Mouse (Mus musculus) midbrain, embryonic 13.5 days (tissue): Measurements from ENCODE around the gene Nrg4. TPM values are rescaled to one million over a fixed set of nuclear protein-coding genes. Genes with fewer than 3 reads are reported as not detected.
A peak's percentile ranks its signal among the peaks of the same experiment; 100 is the strongest.

Source experiments
- ATAC-seq: fragments of 200-750 bp; cut with Nextera tagmentation; 2 replicates; pipeline ENCODE4 v1.8.0; 2017; ENCODE audit warnings: mild to moderate bottlenecking, moderate TSS enrichment, moderate library complexity
- H3K27ac ChIP-seq: fragments of 300-500 bp; sonication (generic); 2 replicates; pipeline ENCODE4 v1.5.1; 2015; ENCODE audit warnings: inconsistent platforms, mild to moderate bottlenecking, moderate library complexity
- H3K27me3 ChIP-seq: fragments of 300-500 bp; sonication (generic); 2 replicates; pipeline ENCODE4 v1.6.1; 2015; ENCODE audit warnings: mild to moderate bottlenecking, inconsistent platforms
- H3K36me3 ChIP-seq: fragments of 300-500 bp; sonication (generic); 2 replicates; pipeline ENCODE4 v1.6.1; 2015; ENCODE audit warnings: mild to moderate bottlenecking, inconsistent platforms
- H3K4me1 ChIP-seq: fragments of 300-500 bp; sonication (generic); replicated peaks from 2 replicates; pipeline ENCODE4 v1.6.1; 2015; ENCODE audit warnings: inconsistent platforms
- H3K4me2 ChIP-seq: fragments of 300-500 bp; sonication (generic); replicated peaks from 2 replicates; pipeline ENCODE4 v1.6.1; 2015; ENCODE audit warnings: moderate library complexity, mild to moderate bottlenecking, inconsistent platforms
- H3K4me3 ChIP-seq: fragments of 300-500 bp; sonication (generic); replicated peaks from 2 replicates; pipeline ENCODE4 v1.5.1; 2015; ENCODE audit warnings: mild to moderate bottlenecking, inconsistent platforms
- H3K9ac ChIP-seq: fragments of 300-500 bp; sonication (generic); replicated peaks from 2 replicates; pipeline ENCODE4 v1.6.1; 2015; ENCODE audit warnings: mild to moderate bottlenecking, inconsistent platforms
- H3K9me3 ChIP-seq: fragments of 300-500 bp; sonication (generic); 2 replicates; pipeline ENCODE4 v1.6.1; 2016; ENCODE audit warnings: mild to moderate bottlenecking, inconsistent platforms
- WGBS: fragments of 180-500 bp; shearing (Covaris S2); methylation state at CpG from one replicate; pipeline ENCODE4 v1.1.7; 2015; 5-methylcytosine and 5-hydroxymethylcytosine counted together
- polyA plus RNA-seq: library from polyadenylated mRNA; unstranded; fragments of >200 nt; fragmentation: Nextera tagmentation; extraction: Ambion mirVana; gene quantifications from 2 replicates; pipeline ENCODE4 v1.2.1, GENCODE M21; 2015

Gene Nrg4
- polyA plus RNA-seq: 1.5 and 1.9 TPM in 2 replicates

GRCm38 (mm10) chr9:55326515-55327233 is at the start of gene Nrg4, which contains the start of gene Tmem266:
TSS of gene Nrg4 (minus strand) at chr9:55326844.
TSS of gene Tmem266 (plus strand) at chr9:55326913.
- H3K4me2 ChIP-seq: peak within 1 kb of the TSS; percentile 72
- peak within 1 kb of the TSS; percentile 74 for H3K27ac ChIP-seq
- H3K36me3 ChIP-seq: no peaks in the 10 kb centered on the region
- peaks cover 42% of the 10 kb centered on the region for H3K27me3 ChIP-seq
- H3K9ac ChIP-seq: peak within 1 kb of the TSS; percentile 84
- H3K4me3 ChIP-seq: peak within 1 kb of the TSS; percentile 73
- H3K9me3 ChIP-seq: no peaks in the 10 kb centered on the region
- peaks cover 17% of the 10 kb centered on the region for H3K4me1 ChIP-seq
- ATAC-seq: peak; percentile 93
- WGBS: under 1% methylated on average over 51 of the region's 82 CpGs

GRCm38 (mm10) chr9:55371908-55372307 is 45.3 kb upstream of the Nrg4 start:
- Histone ChIP-seq H3K4me3 (no peak overlapping the region), H3K9me3 (no peaks in the 10 kb centered on the region), H3K4me2 (no peak overlapping the region), H3K4me1 (no peaks in the 10 kb centered on the region), H3K27ac (no peak overlapping the region), H3K9ac (no peak overlapping the region), H3K27me3 (no peaks in the 10 kb centered on the region), H3K36me3 (no peaks in the 10 kb centered on the region)
- 85% methylated on average over 7 of the region's 7 CpGs for WGBS
- ATAC-seq: no peak

- Histone ChIP-seq H3K27me3 (no peaks in the 10 kb centered on the region), H3K4me2 (no peak overlapping the region), H3K9ac (no peak overlapping the region), H3K36me3 (no peaks in the 10 kb centered on the region), H3K4me1 (no peaks in the 10 kb centered on the region), H3K27ac (no peak overlapping the region), H3K9me3 (no peaks in the 10 kb centered on the region), H3K4me3 (no peak overlapping the region)
- WGBS: 65% methylated on average over 3 of the region's 3 CpGs
- ATAC-seq: no peak
Observed at GRCm38 (mm10) chr9:55368011-55368410, 41.4 kb upstream of the Nrg4 start.

DNA sequence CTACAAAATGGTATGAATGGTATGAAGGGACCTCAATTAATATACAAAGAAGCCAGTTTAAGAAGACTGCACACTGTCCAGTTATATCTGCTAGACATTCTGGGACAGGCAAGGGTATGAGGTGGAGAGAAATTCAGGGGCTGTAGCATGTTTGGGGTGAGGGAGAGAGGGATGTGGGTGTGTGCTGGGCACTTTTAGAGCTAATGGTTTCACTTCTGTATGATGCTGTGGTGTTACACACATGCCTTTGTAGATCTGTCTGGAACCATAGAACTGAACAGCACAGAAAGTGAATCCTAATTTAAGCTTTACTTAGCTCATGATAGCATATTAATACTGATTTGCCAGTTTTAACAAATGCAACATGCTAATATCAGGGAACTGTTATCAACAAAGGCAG is 37.1 kb upstream of the Nrg4 start:
- Histone ChIP-seq H3K4me2 (no peak overlapping the region), H3K9ac (no peak overlapping the region), H3K4me1 (no peaks in the 10 kb centered on the region), H3K9me3 (no peaks in the 10 kb centered on the region), H3K4me3 (no peak overlapping the region), H3K27ac (no peak overlapping the region), H3K36me3 (no peaks in the 10 kb centered on the region), H3K27me3 (no peaks in the 10 kb centered on the region)
- no peak for ATAC-seq

GRCm38 (mm10) chr9:55361969-55362368 is 35.3 kb upstream of the Nrg4 start:
- no peak overlapping the region for H3K4me3 ChIP-seq
- no peak overlapping the region for H3K27ac ChIP-seq
- no peaks in the 10 kb centered on the region for H3K36me3 ChIP-seq
- WGBS: 86% methylated on average over 5 of the region's 5 CpGs
- no peak for ATAC-seq
- H3K9ac ChIP-seq: no peak overlapping the region
- H3K4me1 ChIP-seq: no peaks in the 10 kb centered on the region
- H3K9me3 ChIP-seq: no peaks in the 10 kb centered on the region
- H3K4me2 ChIP-seq: no peak overlapping the region
- H3K27me3 ChIP-seq: no peaks in the 10 kb centered on the region

DNA sequence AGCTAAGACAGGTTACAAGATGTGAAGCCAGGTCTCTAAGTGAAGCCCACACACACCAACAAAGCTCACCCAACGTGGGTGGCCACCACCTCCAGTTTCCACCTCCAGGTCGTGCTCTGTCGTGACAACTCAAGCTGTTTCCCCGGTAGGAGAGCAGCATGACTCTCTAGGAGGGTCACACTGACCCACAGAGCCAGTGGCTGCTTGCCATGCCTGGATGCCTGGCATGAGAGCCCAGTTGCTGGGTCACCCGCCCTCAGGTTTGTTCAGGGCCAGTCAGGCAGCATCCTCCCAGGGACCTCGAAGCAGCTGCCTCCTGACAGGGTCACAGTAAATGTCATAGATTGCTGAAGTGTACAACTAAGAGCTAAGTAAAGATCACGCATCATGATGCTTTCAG is 34.2 kb upstream of the Nrg4 start:
- no peak for ATAC-seq
- WGBS: 62% methylated on average over 7 of the region's 7 CpGs
- no peaks in the 10 kb centered on the region for H3K9me3 ChIP-seq
- H3K36me3 ChIP-seq: no peaks in the 10 kb centered on the region
- no peaks in the 10 kb centered on the region for H3K4me1 ChIP-seq
- H3K4me2 ChIP-seq: no peak overlapping the region
- H3K27me3 ChIP-seq: no peaks in the 10 kb centered on the region
- no peak overlapping the region for H3K27ac ChIP-seq
- H3K9ac ChIP-seq: no peak overlapping the region
- H3K4me3 ChIP-seq: no peak overlapping the region

DNA sequence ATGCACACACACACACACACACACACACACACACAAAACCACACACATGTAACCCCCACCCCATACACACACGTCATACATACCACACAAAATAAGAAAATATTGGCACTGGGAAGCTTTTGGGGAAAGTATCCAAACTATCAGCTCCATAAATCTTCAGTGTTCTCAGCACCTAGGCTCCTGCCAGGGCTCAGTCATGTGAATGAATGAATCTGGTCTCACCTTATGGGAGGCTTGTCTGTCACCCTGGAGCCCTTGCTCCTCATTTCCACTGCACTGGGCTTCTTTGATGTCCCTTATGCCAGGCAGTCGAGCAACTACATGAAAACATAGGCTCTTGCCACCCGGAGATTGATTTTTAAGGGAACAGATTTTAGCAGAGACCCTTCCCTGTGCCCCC is 33.7 kb upstream of the Nrg4 start:
- Histone ChIP-seq H3K27ac (no peak overlapping the region), H3K4me1 (peaks cover 2% of the 10 kb centered on the region), H3K27me3 (no peaks in the 10 kb centered on the region), H3K9me3 (no peaks in the 10 kb centered on the region), H3K36me3 (no peaks in the 10 kb centered on the region), H3K9ac (no peak overlapping the region), H3K4me2 (no peak overlapping the region), H3K4me3 (no peak overlapping the region)
- WGBS: 86% methylated on average over 3 of the region's 3 CpGs
- no peak for ATAC-seq

DNA sequence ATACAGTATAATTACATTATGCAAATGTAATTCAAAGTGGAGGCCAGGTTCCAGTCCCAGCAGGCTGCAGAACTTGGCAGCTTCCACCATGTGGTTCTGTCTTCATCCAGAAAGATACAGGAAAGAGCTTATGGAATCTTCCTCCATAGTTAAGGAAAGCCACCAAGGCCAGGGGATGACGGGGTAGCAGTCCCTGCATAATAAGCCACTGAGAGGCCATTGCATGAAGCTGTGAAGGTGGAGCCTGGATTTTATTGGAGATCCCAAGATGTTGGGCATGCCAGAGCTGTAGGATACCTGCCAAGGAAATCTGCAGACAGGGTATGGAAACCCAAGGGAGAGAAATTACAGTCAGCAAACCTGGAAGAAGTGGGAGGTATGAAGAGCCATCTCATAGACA is 30.5 kb upstream of the Nrg4 start:
- H3K36me3 ChIP-seq: no peaks in the 10 kb centered on the region
- no peaks in the 10 kb centered on the region for H3K27me3 ChIP-seq
- no peak overlapping the region for H3K9ac ChIP-seq
- H3K4me1 ChIP-seq: peaks cover 11% of the 10 kb centered on the region
- H3K4me2 ChIP-seq: no peak overlapping the region
- no peak overlapping the region for H3K4me3 ChIP-seq
- 98% methylated on average over 1 of the region's 1 CpGs for WGBS
- ATAC-seq: no peak
- no peaks in the 10 kb centered on the region for H3K9me3 ChIP-seq
- H3K27ac ChIP-seq: no peak overlapping the region

DNA sequence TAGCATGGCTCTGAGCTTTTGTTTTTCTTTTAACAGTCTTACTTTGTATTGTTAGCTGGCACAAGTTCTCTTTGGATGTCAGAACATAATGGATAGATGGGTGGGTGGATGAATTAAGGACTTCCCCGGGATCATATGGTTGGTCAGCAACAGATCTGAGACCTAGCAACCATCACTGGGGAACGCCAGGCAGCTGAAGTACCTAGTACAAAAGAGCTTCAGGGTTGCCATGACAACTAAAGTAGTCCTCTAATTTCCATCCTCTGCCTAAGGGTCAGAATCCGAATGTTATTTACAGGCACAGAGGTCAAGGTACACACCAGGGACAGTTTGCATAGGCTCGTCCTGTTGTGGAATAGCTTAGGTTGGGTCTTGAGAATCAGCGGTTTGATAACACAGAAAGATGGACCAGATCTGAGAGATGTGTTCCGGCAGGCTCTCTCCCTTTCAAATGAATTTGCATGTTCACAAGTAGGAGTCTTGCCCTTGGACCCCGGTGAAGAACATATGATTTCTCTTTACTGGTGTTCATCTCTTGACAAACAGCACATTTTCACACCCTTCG is 28.7 kb upstream of the Nrg4 start:
- no peak overlapping the region for H3K27ac ChIP-seq
- ATAC-seq: peak; percentile 76
- H3K9me3 ChIP-seq: no peaks in the 10 kb centered on the region
- H3K4me1 ChIP-seq: peaks cover 11% of the 10 kb centered on the region
- no peak overlapping the region for H3K4me2 ChIP-seq
- WGBS: 34% methylated on average over 8 of the region's 8 CpGs
- no peak overlapping the region for H3K4me3 ChIP-seq
- H3K27me3 ChIP-seq: no peaks in the 10 kb centered on the region
- no peaks in the 10 kb centered on the region for H3K36me3 ChIP-seq
- no peak overlapping the region for H3K9ac ChIP-seq

- no peak overlapping the region for H3K4me2 ChIP-seq
- peaks cover 11% of the 10 kb centered on the region for H3K4me1 ChIP-seq
- H3K4me3 ChIP-seq: no peak overlapping the region
- WGBS: 78% methylated on average over 3 of the region's 3 CpGs
- H3K27ac ChIP-seq: no peak overlapping the region
- no peaks in the 10 kb centered on the region for H3K27me3 ChIP-seq
- no peak overlapping the region for H3K9ac ChIP-seq
- H3K9me3 ChIP-seq: no peaks in the 10 kb centered on the region
- no peaks in the 10 kb centered on the region for H3K36me3 ChIP-seq
- no peak for ATAC-seq
Observed at GRCm38 (mm10) chr9:55354686-55355085, 28.0 kb upstream of the Nrg4 start.

DNA sequence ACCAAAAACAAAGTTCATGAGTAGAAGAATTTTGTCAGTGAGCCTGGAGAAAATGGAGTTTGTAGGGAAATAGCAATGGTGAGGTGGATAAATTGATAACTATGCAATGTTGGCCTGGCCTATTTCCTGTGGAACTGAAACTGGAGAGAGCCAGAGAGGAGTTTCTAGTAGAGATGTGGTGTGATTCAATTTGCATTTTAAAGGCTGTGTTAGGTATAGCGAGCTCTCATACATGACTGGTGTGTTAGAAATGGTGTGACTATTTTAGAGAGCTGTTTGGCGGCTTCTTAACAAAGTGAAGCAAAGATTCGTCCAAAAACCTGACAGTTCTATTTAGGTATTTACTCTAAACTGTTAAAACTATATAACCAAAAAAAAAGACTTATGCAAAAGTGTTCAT is 22.0 kb upstream of the Nrg4 start:
- Histone ChIP-seq H3K9me3 (no peaks in the 10 kb centered on the region), H3K27ac (no peak overlapping the region), H3K27me3 (no peaks in the 10 kb centered on the region), H3K9ac (no peak overlapping the region), H3K4me3 (no peak overlapping the region), H3K36me3 (no peaks in the 10 kb centered on the region), H3K4me1 (no peaks in the 10 kb centered on the region), H3K4me2 (no peak overlapping the region)
- no peak for ATAC-seq
- 82% methylated on average over 3 of the region's 3 CpGs for WGBS

- Histone ChIP-seq H3K4me3 (no peak overlapping the region), H3K9ac (no peak overlapping the region), H3K4me2 (no peak overlapping the region), H3K4me1 (no peaks in the 10 kb centered on the region), H3K9me3 (no peaks in the 10 kb centered on the region), H3K27ac (no peak overlapping the region), H3K36me3 (no peaks in the 10 kb centered on the region), H3K27me3 (no peaks in the 10 kb centered on the region)
- ATAC-seq: no peak
- 95% methylated on average over 7 of the region's 7 CpGs for WGBS
Observed at GRCm38 (mm10) chr9:55345332-55345731, 18.7 kb upstream of the Nrg4 start.

GRCm38 (mm10) chr9:55344165-55344564 is 17.5 kb upstream of the Nrg4 start:
- ATAC-seq: no peak
- Histone ChIP-seq H3K36me3 (no peaks in the 10 kb centered on the region), H3K27ac (no peak overlapping the region), H3K9ac (no peak overlapping the region), H3K4me3 (no peak overlapping the region), H3K27me3 (no peaks in the 10 kb centered on the region), H3K4me1 (no peaks in the 10 kb centered on the region), H3K4me2 (no peak overlapping the region), H3K9me3 (no peaks in the 10 kb centered on the region)
- 84% methylated on average over 7 of the region's 7 CpGs for WGBS
